Mouse (Mus musculus) T-helper 1 cell (primary cell): ENCODE data around the gene Fabp3.

ENCODE experiments used
- in situ Hi-C: fragments of 300-600 bp; cut with MboI, MseI; formaldehyde crosslinking; loops from one replicate; pipeline ENCODE4 v1.15.1; 2025; ENCODE audit warnings: high pct_unique_total_duplicates

The Fabp3 gene

DNA sequence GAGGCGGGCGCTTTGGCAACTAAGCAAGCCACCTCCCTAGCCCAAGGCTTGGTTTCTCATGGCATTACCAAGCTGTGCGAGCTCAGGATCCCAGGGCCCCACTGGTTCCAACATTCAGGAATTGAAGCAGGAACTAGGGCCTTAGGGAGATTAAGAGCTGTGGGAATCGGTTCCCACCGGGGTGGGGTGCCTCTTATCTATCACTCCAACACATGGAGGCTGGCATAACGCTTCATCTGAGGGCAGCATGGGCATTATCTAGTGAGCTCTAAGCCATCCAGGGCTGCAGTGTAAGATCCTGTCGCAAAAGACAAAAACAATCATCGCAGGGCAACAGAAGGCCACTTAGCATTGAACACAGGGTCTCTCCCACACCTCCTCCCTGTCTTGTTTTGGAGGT, 13.9 kb upstream of the Fabp3 start:
- in situ Hi-C loops = loop anchor here (5.0 kb wide), 1 partner anchor 87 kb away; no protein-coding TSS in a partner anchor

DNA sequence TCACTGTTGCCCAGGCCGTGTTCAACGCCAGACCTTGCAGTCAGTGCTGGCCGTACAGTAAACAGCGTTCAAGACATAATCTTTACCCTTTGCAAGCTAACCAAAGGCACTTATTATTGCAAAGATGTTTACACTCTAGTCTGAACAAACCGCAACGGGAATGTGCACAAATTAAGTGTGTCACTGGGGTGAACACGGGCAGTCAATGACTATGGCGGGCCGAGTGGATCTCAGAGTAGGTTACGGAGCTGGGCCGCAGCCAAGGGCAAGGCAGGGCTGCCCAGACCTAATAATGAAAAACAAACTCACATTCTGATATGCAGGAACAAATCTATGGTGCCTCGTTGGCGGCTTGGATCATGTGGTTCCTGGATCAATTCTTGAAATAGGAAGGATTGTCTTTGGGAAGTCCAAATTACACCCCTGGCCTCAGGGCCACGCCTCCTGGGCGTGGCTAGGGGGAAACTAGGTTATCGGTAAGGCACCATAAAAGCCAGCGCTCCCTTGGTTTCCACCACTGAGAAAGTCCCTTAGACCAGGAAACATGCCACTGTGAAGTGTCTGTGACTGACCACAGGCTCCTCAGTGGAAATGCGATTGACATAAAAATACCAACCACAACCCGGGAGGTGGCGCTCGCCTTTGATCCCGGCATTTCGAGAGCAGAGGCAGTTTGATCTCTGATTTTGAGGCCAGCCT, 13.2 kb upstream of the Fabp3 start:
- in situ Hi-C loops = loop anchor here (5.0 kb wide), 1 partner anchor 237 kb away; no protein-coding TSS in a partner anchor

DNA sequence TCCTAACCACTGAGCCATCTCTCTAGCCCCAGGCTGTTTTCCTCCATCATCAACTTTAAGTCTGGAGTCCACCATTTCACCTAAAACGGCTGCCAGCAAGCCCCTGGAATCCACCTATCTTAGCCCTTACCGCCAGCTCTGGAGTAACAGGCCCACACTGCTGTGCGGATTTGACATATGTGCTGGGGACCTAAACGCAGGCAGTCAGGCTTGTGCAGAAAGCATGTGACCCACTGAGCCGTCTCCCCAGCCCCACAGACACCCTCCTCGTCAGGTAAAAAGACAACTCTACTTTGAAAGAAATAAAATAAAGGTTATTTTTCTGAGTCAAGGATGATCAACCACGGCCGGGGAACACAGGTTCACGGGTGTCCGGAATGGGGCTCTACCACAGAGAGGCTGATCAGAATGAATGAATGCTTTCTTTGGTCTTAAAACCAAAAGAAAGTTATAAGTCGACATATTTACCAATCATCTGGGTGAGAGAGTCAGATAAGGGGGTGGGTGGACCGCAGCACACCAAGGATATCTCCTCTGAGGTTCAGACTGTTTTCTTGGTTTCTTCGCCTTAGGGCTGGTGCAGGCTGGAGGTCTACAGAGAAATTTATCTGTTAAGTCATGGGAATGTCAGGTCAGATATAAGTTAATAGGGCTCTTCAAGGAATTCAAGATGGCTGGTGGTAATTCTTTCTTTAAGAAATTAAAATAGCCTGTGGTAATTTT, 12.0 kb upstream of the Fabp3 start:
- in situ Hi-C loops = loop anchor here (5.0 kb wide), 1 partner anchor 236 kb away; no protein-coding TSS in a partner anchor

DNA sequence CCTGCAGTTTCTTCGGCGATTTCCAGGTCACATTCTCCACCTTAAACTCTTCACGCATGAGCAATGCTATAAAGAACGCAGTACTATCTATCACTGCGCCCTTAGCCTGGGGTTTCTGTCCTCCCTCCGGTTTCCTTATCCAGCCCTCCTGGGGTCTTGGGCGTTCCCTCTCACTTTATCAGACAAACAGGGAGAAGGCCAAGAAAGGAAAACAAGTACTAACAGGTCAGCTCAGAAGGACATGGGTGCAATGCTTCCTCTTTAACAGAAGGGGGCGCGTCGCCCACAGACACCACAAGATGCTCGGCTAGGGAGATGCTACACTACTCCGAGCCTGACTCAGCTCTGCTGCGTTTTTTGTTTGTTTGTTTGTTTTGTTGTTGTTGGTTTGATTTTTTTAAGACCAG, 11.3 kb upstream of the Fabp3 start:
- in situ Hi-C loops = loop anchor here (5.0 kb wide), 1 partner anchor 235 kb away; no protein-coding TSS in a partner anchor

DNA sequence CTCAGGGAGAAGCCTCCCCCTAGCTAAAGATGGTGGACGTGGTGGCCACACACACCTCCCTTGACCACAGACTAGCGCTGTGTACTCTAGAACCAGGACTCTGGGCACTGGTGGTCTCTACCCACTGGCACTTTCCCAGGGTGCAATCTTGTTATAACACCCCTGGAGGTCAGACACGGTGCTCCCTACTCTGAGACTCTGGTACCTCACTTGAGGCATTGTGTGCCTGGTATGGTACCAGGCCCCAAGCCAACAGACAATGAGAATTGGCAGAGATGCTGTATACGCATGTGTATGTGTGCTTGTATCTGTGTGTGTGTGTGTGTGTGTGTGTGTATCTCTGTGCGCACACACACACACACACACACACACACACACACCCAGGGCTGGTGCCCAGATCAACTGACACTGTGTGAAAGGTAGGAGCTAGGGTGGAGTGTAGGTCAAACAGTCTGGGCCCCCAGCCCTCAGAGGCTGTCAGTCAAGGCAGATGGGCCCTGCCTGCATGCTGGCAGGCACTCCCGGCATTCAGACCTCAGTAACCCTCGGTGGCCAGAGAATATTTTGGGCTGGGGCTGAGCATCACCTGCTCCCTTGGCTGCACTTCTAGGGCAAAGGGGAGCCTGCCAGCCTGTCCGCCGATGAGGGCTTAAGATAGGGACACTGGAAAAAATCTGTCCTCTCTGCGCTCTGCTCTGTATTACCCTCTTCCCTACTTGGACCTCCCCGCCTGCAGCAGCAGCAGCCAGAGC, 9.3 kb upstream of the Fabp3 start:
- in situ Hi-C loops = loop anchor here (5.0 kb wide), 1 partner anchor 233 kb away; no protein-coding TSS in a partner anchor

DNA sequence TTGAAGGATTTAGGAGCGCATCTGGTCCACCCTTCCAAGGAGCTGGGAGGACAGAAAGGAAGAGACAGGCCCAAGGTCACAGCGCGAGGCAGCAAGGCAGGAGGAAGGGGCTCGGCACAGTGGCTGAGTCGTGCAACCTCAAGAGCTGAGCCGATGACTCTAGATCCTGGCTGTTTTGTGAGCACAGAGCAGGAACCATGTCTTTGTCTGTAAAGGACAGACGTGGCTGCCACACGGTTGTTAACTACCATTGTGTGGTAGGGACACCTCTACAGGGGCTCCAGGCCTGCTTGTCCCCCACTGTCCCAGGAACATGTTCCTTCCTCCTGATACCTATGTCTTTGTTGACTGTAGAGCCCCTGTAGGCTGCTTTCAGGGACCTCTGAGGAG, 8.8 kb upstream of the Fabp3 start:
- in situ Hi-C loops = loop anchor here (5.0 to 10.0 kb wide), 2 partner anchors 233 to 335 kb away; no protein-coding TSS in a partner anchor

DNA sequence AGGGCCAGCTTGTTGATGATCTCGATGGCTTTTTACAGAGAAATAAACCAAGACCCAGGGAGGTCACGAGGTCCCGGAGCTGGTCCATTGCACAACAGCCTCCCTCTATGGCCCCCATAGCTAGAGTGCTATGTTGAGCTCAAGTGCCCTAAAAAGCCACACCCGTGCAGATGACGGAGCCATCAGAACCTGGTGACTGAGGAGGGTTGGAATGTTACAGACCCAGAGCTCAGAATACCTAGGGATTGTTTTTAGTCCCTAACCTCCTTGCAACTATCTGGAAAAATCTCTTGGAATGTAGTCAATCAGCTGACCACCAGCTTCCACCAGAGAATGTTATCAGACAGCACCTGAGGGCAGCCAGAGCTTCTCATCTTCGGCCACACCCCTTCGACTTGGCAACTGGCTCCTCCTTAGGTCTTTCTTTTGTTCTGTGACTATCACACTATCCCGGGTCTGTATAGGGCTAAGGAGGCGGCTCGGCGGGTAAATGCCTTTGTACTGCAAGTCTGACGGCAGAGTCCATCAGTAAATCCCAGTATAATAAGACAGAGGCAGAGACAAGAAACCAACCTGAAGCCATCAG, 6.0 kb upstream of the Fabp3 start:
- in situ Hi-C loops = loop anchor here (10.0 kb wide), 1 partner anchor 332 kb away; no protein-coding TSS in a partner anchor

DNA sequence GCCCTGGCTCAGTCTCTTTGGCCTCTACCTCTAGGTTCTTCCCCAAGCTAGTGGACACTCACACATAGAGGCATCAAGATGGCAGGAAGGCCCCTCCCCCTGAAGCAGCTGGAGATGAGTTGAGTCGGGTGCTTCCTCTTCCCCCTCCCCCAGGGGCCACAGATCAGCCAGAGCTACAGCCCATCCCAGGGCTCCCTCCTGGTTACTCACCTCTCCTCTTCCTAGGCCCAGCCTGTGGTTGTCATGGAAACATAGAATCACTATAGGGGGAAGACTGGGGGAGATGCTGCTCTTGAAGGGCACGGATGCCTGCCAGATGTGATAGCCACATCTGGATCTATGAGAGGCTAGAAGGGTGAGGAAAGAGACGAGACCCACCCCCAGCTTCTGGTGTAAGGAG, 3.6 kb upstream of the Fabp3 start:
- in situ Hi-C loops = loop anchor here (10.0 kb wide), 1 partner anchor 330 kb away; no protein-coding TSS in a partner anchor

DNA sequence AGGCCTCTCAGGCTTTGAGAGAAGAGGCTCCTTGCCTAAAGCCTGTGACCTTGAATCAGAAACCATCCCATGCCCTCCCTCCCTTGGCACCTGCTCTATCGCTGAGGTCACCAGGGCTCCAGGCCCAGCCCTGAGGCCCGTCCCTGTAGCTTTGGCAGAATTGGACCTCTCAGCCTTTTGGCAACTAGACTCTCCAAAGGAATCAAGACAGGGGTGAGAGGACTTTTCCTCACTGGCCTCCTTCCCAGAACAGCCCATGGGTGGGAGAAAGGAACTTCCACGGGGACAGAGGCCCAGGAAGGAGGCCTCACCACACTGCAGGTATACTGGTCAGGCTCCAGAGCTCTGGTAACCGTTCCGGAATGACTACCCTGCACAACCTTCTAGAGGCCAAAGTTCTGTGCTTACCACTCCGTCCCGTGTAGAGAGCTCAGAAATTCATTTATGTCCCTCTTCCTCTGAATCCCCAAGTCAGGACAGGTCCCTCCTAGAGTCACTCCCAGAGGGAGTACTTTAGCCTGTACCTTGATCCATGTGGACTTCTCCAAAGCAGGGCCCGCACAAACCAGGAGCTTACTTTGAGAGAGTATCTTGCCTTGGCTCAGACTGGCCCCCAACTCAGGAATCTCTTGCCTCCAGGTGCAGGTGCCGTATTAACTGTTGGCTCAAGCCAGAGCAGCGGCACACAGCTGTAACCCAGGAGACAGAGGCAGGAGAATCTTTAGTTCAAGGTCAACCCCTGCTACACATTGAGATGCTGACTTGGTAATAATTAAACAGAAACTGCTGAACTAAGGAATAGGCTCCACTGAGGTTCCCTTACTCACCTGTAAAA, 1.4 kb upstream of the Fabp3 start:
- in situ Hi-C loops = loop anchor here (10.0 kb wide), 1 partner anchor 328 kb away; no protein-coding TSS in a partner anchor

DNA sequence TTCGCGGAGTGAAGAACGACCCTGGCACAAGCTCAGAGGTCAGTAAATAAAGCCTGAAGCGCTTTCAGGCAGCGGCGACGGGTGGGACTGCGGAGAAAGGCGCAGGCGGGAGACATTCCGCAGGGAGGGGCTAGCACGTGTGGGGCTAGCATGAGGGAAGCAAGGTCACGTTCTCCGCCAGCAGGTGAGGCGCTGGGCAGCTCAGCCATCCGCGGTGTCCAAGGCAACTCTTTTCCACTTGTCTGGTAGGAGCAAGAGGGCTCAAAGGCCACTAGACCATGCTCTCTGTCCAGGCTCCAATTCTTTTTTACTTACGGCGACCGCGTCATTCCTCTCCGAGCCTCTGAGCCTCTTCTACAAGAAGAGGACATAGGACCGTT, 554 bp upstream of the Fabp3 start:
- in situ Hi-C loops = loop anchor here (10.0 kb wide), 1 partner anchor 327 kb away; no protein-coding TSS in a partner anchor

DNA sequence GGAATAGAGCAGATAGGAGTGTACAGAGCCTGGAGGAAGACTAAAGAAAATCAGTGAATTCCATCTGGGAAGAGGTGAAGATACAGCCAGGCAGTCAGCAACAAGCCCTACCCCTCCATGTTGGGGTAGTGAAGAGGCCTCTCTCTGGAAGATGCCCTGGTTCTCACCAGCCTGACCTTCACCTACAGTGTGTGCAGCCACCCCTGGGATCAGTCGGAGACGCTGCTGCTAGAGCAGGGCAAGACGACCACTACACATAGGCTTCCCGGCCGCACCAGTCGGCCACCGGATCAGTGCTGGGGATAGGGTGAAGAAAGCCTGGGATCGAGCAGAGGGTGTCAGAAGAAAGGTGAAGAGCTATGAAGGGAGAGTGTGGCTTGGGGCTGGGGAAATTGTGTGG, 859 bp downstream of the Fabp3 start:
- in situ Hi-C loops = loop anchor here (10.0 kb wide), 1 partner anchor 326 kb away; no protein-coding TSS in a partner anchor

DNA sequence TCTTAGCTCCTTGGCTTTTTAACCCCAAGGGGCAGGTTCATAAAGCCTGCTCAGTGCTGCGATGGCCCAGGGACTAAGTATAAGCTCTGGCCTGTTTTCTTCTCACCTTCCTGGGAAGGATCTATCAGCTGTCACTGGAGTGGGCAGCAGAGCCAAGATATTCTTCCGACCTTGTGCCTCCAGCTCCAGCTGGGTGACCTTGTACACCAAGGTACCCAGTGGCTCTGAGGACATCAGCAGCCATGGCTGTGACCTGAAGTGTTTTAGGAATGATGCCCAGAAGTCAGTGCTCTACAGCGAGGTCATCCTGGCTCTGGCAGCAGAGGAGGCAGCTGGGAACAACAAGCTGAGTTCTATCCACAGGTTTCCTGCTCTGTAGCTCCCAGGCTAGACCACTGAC, 4.1 kb downstream of the Fabp3 start:
- in situ Hi-C loops = no loop called here

DNA sequence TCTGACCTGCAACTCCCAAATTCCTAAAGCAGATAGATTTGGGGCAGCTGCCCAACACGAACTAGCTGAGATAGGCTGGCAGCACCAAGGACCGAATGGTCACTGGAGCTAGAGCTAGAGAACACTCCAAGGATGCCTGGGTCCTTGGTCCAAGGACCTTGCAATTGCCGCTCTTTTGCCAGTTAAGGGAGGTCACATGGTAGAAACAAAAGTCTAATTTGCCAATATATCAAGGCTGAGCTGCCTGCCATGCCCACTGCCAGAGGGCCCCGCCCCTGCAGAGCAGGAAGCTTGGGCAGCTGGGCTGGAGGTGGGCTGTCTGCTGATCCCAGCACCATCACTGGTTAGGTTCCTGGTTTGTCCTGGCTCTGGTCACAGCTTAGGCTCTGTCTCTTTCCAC, 5.2 kb downstream of the Fabp3 start:
- in situ Hi-C loops = no loop called here

DNA sequence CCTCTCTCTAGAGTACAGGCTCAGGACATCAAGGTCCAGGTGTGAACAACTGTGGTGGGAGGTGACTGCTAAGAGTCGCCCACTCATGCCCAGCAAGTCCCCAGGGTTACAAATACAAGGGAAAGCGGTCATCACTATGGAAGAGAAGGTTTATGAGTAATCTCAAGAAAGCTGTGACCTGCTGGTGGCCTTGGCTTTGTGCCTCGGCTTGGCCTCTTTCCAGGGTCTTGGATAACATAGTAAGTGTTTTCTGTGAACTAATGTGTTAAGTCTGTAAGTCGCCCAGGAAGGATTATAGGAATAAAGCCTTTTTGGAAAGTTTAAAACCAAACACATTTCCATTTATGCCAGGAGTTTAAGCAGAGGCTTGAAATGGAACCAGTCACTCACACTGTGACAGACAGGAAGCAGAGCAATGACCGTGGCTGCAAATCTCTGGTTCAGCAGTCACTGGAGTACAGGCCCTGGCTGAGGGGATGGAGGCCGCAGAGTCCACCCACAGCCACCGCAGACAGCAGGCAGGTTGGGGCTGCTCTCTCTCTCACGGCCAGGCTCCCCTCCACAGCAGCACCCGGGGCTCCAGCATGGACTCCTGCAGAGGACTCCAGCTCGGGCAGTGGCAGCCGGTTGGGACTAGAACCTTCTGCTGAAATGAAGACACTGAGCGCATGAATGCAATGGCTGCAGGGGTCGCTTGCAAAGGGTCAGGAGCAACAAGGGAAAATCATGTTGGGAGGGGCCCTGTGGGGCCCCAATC, 7.6 kb downstream of the Fabp3 start:
- in situ Hi-C loops = no loop called here

DNA sequence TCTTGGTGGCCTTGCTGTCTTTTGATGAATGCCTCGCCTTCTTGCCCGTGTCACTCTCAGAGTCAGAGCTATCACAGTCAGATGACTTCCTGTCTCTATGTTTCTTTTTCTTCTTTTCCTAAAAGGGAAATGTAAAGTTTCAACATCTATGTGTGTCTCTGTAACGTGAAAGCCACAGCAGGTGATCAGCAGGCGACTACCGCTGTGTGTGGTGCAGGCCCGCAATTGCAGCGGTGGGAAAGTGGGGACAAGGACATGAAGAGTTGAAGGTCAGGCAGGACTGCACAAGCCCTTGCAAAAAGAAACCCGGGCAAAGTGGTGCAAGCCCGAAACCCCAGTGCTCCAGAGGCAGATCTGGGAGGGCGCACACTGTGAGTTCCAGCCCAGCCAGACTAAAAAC, 8.3 kb downstream of the Fabp3 start:
- in situ Hi-C loops = no loop called here

DNA sequence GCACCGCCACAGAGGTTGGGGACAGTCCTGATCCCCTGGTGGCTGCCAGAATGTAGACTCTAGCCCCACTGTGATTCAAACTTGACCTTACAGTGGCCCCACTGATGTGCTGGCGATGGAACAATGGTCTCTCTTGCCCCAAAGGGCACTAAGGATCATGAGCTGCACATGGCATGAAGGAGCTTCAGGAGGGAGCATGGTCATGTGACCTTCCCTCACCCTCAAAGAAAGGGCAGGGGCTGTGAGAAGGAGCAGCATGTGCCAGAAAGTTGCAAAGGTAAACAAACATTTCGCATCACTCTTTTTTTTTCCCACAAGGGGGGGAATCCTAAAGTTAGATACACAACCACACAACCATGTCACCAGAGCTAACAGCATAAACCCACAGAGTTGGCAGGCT, 9.7 kb downstream of the Fabp3 start:
- in situ Hi-C loops = no loop called here

DNA sequence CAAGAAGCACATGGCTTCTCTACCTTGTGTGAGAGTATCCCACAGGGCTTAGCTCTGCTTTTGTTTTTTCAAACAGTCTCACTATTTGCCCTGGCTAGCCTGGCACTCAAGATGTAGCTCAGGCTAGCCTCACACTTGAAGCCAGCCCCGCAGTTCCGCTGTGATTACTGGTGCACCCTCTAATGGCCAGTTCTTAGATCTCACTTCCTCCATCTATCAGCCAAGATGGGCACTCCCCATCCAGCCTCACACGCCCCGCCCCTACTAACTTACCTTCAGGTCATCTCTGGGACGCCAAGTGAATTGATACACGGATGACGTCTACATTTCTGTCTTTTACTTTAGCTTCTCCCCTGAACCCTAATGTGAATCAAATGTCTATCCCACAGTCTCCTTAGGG, 11.2 kb downstream of the Fabp3 start:
- in situ Hi-C loops = no loop called here

DNA sequence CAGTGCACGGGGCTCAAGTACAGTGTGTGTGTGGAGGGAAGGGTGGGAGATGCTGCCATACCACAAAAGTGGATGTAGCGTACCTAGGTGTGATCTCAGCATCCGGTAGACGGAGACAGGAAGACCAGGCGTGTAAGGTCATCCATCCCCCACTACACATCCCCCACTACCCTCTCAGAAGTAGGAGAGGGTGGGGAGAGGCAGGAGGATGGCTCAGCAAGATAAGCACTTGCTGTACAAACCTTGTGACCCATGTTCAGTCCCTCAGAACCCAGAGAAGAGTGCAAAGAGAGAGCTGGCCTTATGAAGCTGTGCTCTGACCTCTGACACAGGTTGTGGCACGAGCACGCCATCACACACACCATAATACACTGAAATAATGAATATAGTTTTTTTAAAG, 13.2 kb downstream of the Fabp3 start:
- in situ Hi-C loops = no loop called here

DNA sequence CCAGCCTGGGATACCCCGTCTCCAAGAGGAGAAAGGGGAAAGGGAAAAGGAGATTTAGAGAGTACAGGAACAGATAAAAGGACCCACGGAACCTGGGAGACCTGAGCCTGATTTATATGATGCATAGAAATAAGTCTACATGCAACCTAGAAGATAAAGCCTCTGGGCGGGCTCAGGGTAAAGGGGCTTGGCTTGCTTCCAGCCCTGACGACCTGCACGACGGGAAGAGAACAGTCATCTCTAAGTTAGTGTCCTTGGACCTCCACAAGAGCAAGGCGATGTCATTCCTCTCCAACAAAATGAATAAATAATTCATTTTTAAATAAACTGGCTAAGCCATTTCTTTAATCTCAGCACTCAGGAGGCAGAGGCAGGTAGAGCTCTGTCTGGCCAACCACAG, 14.2 kb downstream of the Fabp3 start:
- in situ Hi-C loops = no loop called here

DNA sequence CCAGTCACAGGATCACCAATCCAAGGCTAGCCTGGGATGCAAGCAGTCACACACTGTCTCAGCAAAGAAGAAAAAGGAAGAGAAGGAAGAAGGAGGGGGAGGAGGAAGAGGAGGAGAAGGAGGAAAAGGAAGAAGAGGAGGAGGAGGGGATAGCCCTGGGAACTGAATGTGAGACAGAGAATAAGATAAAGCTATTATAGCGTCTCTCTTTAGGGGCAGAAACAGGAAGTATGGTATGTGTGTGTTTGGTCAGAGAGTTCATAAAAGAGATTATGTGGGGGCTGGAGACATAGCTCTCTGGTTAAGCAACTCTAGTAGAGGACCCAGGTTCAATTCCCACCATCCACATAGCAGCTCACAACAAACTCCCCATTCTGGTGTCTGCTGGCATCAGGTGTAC, 14.8 kb downstream of the Fabp3 start:
- in situ Hi-C loops = no loop called here
